Mouse (Mus musculus) midbrain, embryonic 16.5 days (tissue): ENCODE data around the gene Masp2. TPM values are rescaled to one million over a fixed set of nuclear protein-coding genes. Genes with fewer than 3 reads are reported as not detected.
A peak's percentile ranks its signal among the peaks of the same experiment; 100 is the strongest.

ENCODE experiments used
- ATAC-seq: fragments of 200-750 bp; cut with Nextera tagmentation; 2 replicates; pipeline ENCODE4 v1.8.0; 2017; ENCODE audit warnings: moderate TSS enrichment
- H3K27ac ChIP-seq: fragments of 300-500 bp; sonication (generic); 2 replicates; pipeline ENCODE4 v1.5.1; 2014; ENCODE audit warnings: mild to moderate bottlenecking, low read length, mixed read lengths
- H3K27me3 ChIP-seq: fragments of 300-500 bp; sonication (generic); 2 replicates; pipeline ENCODE4 v1.6.1; 2014; ENCODE audit warnings: low read depth, low read length, mixed read lengths; ENCODE audit not compliant: control insufficient read depth, insufficient read depth
- H3K36me3 ChIP-seq: fragments of 300-500 bp; sonication (generic); 2 replicates; pipeline ENCODE4 v1.6.1; 2014; ENCODE audit warnings: mild to moderate bottlenecking, low read length, moderate library complexity, mixed read lengths; ENCODE audit not compliant: control insufficient read depth, insufficient read depth
- H3K4me1 ChIP-seq: fragments of 300-500 bp; sonication (generic); 2 replicates; pipeline ENCODE4 v1.6.1; 2014; ENCODE audit warnings: mild to moderate bottlenecking, low read length, mixed read lengths; ENCODE audit not compliant: control insufficient read depth, insufficient read depth
- H3K4me2 ChIP-seq: fragments of 300-500 bp; sonication (generic); 2 replicates; pipeline ENCODE4 v1.6.1; 2014; ENCODE audit warnings: mild to moderate bottlenecking, low read length, mixed read lengths
- H3K4me3 ChIP-seq: fragments of 300-500 bp; sonication (generic); 2 replicates; pipeline ENCODE4 v1.5.1; 2014; ENCODE audit warnings: low read depth, mild to moderate bottlenecking, low read length, moderate library complexity, mixed read lengths
- H3K9ac ChIP-seq: fragments of 300-500 bp; sonication (generic); 2 replicates; pipeline ENCODE4 v1.6.1; 2014; ENCODE audit warnings: low read depth, low read length, mixed read lengths
- H3K9me3 ChIP-seq: fragments of 300-500 bp; sonication (generic); replicated peaks from 2 replicates; pipeline ENCODE4 v1.6.1; 2014; ENCODE audit warnings: mild to moderate bottlenecking, low read length, mixed read lengths; ENCODE audit not compliant: control insufficient read depth, poor library complexity, severe bottlenecking
- WGBS: fragments of 180-500 bp; shearing (Covaris S2); extraction: QIAGEN DNeasy Blood & Tissue Kit; methylation state at CpG from one replicate; pipeline ENCODE4 v1.1.7; 2014; 5-methylcytosine and 5-hydroxymethylcytosine counted together
- polyA plus RNA-seq: library from polyadenylated mRNA; unstranded; fragments of >200 nt; fragmentation: Nextera tagmentation; extraction: Ambion mirVana; gene quantifications from 2 replicates; pipeline ENCODE4 v1.2.1, GENCODE M21; 2015

The Masp2 gene
- polyA plus RNA-seq, 1 experiment from 2014 or later = 1.2 TPM

- Histone ChIP-seq H3K9me3 (no peaks in the 10 kb centered on the region), H3K9ac (no peak overlapping the region), H3K36me3 (peaks cover 35% of the 10 kb centered on the region), H3K27ac (no peak overlapping the region), H3K4me1 (no peaks in the 10 kb centered on the region), H3K4me2 (no peak overlapping the region), H3K27me3 (no peaks in the 10 kb centered on the region), H3K4me3 (no peak overlapping the region)
- no peak for ATAC-seq
- WGBS = 93% methylated on average over 5 of the region's 5 CpGs
Measured at GRCm38 (mm10) chr4:148581422-148581821, 20.9 kb upstream of the Masp2 start.

GRCm38 (mm10) chr4:148583257-148583656 lies 19.1 kb upstream of the Masp2 start:
- 91% methylated on average over 4 of the region's 4 CpGs for WGBS
- Histone ChIP-seq H3K4me3 (no peak overlapping the region), H3K9me3 (no peaks in the 10 kb centered on the region), H3K9ac (no peak overlapping the region), H3K27ac (no peak overlapping the region), H3K4me1 (no peaks in the 10 kb centered on the region), H3K36me3 (peaks cover 26% of the 10 kb centered on the region), H3K4me2 (no peak overlapping the region), H3K27me3 (no peaks in the 10 kb centered on the region)
- no peak for ATAC-seq

GRCm38 (mm10) chr4:148586648-148587047 lies 15.7 kb upstream of the Masp2 start:
- Histone ChIP-seq H3K27ac (no peak overlapping the region), H3K9ac (no peak overlapping the region), H3K4me1 (peaks cover 4% of the 10 kb centered on the region; the same call in 1 of the 2 replicates), H3K36me3 (no peaks in the 10 kb centered on the region), H3K9me3 (no peaks in the 10 kb centered on the region), H3K4me3 (no peak overlapping the region), H3K4me2 (no peak overlapping the region), H3K27me3 (no peaks in the 10 kb centered on the region)
- no peak for ATAC-seq
- WGBS = 85% methylated on average over 9 of the region's 9 CpGs

GRCm38 (mm10) chr4:148588793-148589192 lies 13.6 kb upstream of the Masp2 start:
- 84% methylated on average over 9 of the region's 9 CpGs for WGBS
- Histone ChIP-seq H3K36me3 (no peaks in the 10 kb centered on the region), H3K4me3 (no peak overlapping the region), H3K9me3 (no peaks in the 10 kb centered on the region), H3K9ac (no peak overlapping the region), H3K4me2 (no peak overlapping the region), H3K27ac (no peak overlapping the region), H3K27me3 (no peaks in the 10 kb centered on the region), H3K4me1 (peaks cover 16% of the 10 kb centered on the region)
- ATAC-seq = no peak

- WGBS = 64% methylated on average over 6 of the region's 8 CpGs
- no peaks in the 10 kb centered on the region for H3K27me3 ChIP-seq
- 0 out of 2 replicates have a peak overlapping the region, but pooled peaks have one; percentile 14 for H3K9ac ChIP-seq
- no peak overlapping the region for H3K4me3 ChIP-seq
- H3K4me2 ChIP-seq = no peak overlapping the region
- no peak for ATAC-seq
- H3K9me3 ChIP-seq = no peaks in the 10 kb centered on the region
- no peak overlapping the region for H3K27ac ChIP-seq
- peaks cover 16% of the 10 kb centered on the region for H3K4me1 ChIP-seq
- H3K36me3 ChIP-seq = peaks cover 2% of the 10 kb centered on the region
Measured at GRCm38 (mm10) chr4:148589565-148589964, 12.8 kb upstream of the Masp2 start.

GRCm38 (mm10) chr4:148590421-148591170 lies 11.8 kb upstream of the Masp2 start:
- peak overlapping the region; percentile 61 for H3K9ac ChIP-seq
- H3K4me2 ChIP-seq = peak overlapping the region; percentile 85
- no peaks in the 10 kb centered on the region for H3K27me3 ChIP-seq
- peak; percentile 11; the same call in 1 of the 2 replicates for ATAC-seq
- peak overlapping the region; percentile 90 for H3K4me3 ChIP-seq
- peaks cover 16% of the 10 kb centered on the region for H3K4me1 ChIP-seq
- peak overlapping the region; percentile 82 for H3K27ac ChIP-seq
- WGBS = 5% methylated on average over 18 of the region's 18 CpGs
- no peaks in the 10 kb centered on the region for H3K9me3 ChIP-seq
- peaks cover 10% of the 10 kb centered on the region for H3K36me3 ChIP-seq

- under 1% methylated on average over 32 of the region's 50 CpGs for WGBS
- Histone ChIP-seq H3K27me3 (no peaks in the 10 kb centered on the region), H3K4me1 (peaks cover 16% of the 10 kb centered on the region), H3K9me3 (no peaks in the 10 kb centered on the region), H3K27ac (peak within 1 kb of the TSS; percentile 82), H3K4me3 (peak within 1 kb of the TSS; percentile 90), H3K36me3 (peaks cover 10% of the 10 kb centered on the region), H3K9ac (peak within 1 kb of the TSS; percentile 90), H3K4me2 (peak within 1 kb of the TSS; percentile 98)
- ATAC-seq = peak; percentile 99
Measured at GRCm38 (mm10) chr4:148591171-148591630, 11.2 kb upstream of the Masp2 start, which contains the start of gene Srm. Gene Srm, plus strand, starts transcription at chr4:148591503.

- peak; percentile 66 for ATAC-seq
- H3K4me2 ChIP-seq = peak overlapping the region; percentile 98
- H3K27ac ChIP-seq = peak overlapping the region; percentile 60; the same call in 1 of the 2 replicates
- H3K4me1 ChIP-seq = peaks cover 16% of the 10 kb centered on the region
- H3K36me3 ChIP-seq = peaks cover 13% of the 10 kb centered on the region
- no peaks in the 10 kb centered on the region for H3K27me3 ChIP-seq
- peak overlapping the region; percentile 90 for H3K4me3 ChIP-seq
- WGBS = under 1% methylated on average over 51 of the region's 53 CpGs
- peak overlapping the region; percentile 90 for H3K9ac ChIP-seq
- H3K9me3 ChIP-seq = no peaks in the 10 kb centered on the region
Measured at GRCm38 (mm10) chr4:148591637-148592380, 10.5 kb upstream of the Masp2 start.

- 95% methylated on average over 11 of the region's 11 CpGs for WGBS
- no peak overlapping the region for H3K27ac ChIP-seq
- peaks cover 16% of the 10 kb centered on the region for H3K4me1 ChIP-seq
- no peak overlapping the region for H3K9ac ChIP-seq
- no peaks in the 10 kb centered on the region for H3K9me3 ChIP-seq
- peaks cover 13% of the 10 kb centered on the region for H3K36me3 ChIP-seq
- no peak overlapping the region for H3K4me2 ChIP-seq
- no peak for ATAC-seq
- H3K4me3 ChIP-seq = no peak overlapping the region
- no peaks in the 10 kb centered on the region for H3K27me3 ChIP-seq
Measured at GRCm38 (mm10) chr4:148593996-148594395, 8.4 kb upstream of the Masp2 start.
